21 mouse cellular contexts compared by ENCODE assay signal in genomic region chr8:79806971-79807370, GRCm38 (mm10).
"Had no signal": no experiment of that assay in that cellular context is flagged by ENCODE, and none has a peak within 500 bp of the region (broad histone marks: within the 10 kb centered on the region; RNA-seq: fewer than 3 reads in every experiment).

No protein-coding gene starts in this region.

- H3K36me3 ChIP-seq: midbrain, embryonic 10.5 days; neural tube, embryonic 12.5 days; neural tube, embryonic 15.5 days had no signal

- H3K9me3 ChIP-seq: midbrain, embryonic 10.5 days; neural tube, embryonic 12.5 days; neural tube, embryonic 15.5 days had no signal

- H3K27me3 ChIP-seq: neural tube, embryonic 12.5 days; neural tube, embryonic 15.5 days had no signal

- H3K9ac ChIP-seq: liver, embryonic 14.5 days; liver, postnatal 0 days; lung, embryonic 14.5 days; neural tube, embryonic 12.5 days; neural tube, embryonic 15.5 days had no signal

- H3K27ac ChIP-seq: liver, embryonic 14.5 days; macrophage; midbrain, embryonic 10.5 days; neural tube, embryonic 12.5 days; neural tube, embryonic 15.5 days; stomach, postnatal 0 days had no signal

- ATAC-seq: intestine, embryonic 16.5 days; liver, postnatal 0 days; lung, postnatal 0 days had no signal

- DNase-seq: kidney, adult 18-20 months; kidney, postnatal 10 days; kidney, postnatal 4 days; left cerebral cortex, postnatal 4 days; liver, postnatal 0 days; lung, embryonic 14.5 days; midbrain, embryonic 14.5 days; right cerebral cortex, adult 18-20 months; right cerebral cortex, postnatal 14 days; right cerebral cortex, postnatal 4 days; thymus, adult 2 months; thymus, postnatal 14 days; thymus, postnatal 4 days had no signal

- H3K4me3 ChIP-seq: midbrain, embryonic 10.5 days; neural tube, embryonic 12.5 days; neural tube, embryonic 15.5 days had no signal

- H3K4me2 ChIP-seq: lung, embryonic 14.5 days; neural tube, embryonic 12.5 days; neural tube, embryonic 15.5 days had no signal

- H3K4me1 ChIP-seq: midbrain, embryonic 10.5 days; neural tube, embryonic 12.5 days; neural tube, embryonic 15.5 days had no signal
